Mouse (Mus musculus) limb, embryonic 13.5 days (tissue): ENCODE measurements around the gene Myh3. TPM values are rescaled to one million over a fixed set of nuclear protein-coding genes. Genes with fewer than 3 reads are reported as not detected.

Source experiments
- ATAC-seq: fragments of 200-750 bp; cut with Nextera tagmentation; 2 replicates; pipeline ENCODE4 v1.8.0; 2017; ENCODE audit warnings: low read depth, moderate number of reproducible peaks, moderate TSS enrichment; ENCODE audit not compliant: low FRiP score
- H3K27ac ChIP-seq: fragments of 300-500 bp; sonication (generic); 2 replicates; pipeline ENCODE4 v1.5.1; 2015; ENCODE audit warnings: inconsistent platforms, mild to moderate bottlenecking, moderate library complexity
- H3K27me3 ChIP-seq: fragments of 300-500 bp; sonication (generic); 2 replicates; pipeline ENCODE4 v1.6.1; 2015; ENCODE audit warnings: mild to moderate bottlenecking, inconsistent platforms
- H3K36me3 ChIP-seq: fragments of 300-500 bp; sonication (generic); 2 replicates; pipeline ENCODE4 v1.6.1; 2015; ENCODE audit warnings: inconsistent platforms, mild to moderate bottlenecking, moderate library complexity
- H3K4me1 ChIP-seq: fragments of 300-500 bp; sonication (generic); 2 replicates; pipeline ENCODE4 v1.6.1; 2015; ENCODE audit warnings: inconsistent platforms
- H3K4me2 ChIP-seq: fragments of 300-500 bp; sonication (generic); replicated peaks from 2 replicates; pipeline ENCODE4 v1.6.1; 2015; ENCODE audit warnings: inconsistent platforms, mild to moderate bottlenecking, moderate library complexity
- H3K4me3 ChIP-seq: fragments of 300-500 bp; sonication (generic); 2 replicates; pipeline ENCODE4 v1.5.1; 2015; ENCODE audit warnings: moderate library complexity, mild to moderate bottlenecking, inconsistent platforms
- H3K9ac ChIP-seq: fragments of 300-500 bp; sonication (generic); 2 replicates; pipeline ENCODE4 v1.6.1; 2015; ENCODE audit warnings: mild to moderate bottlenecking, inconsistent platforms
- H3K9me3 ChIP-seq: fragments of 300-500 bp; sonication (generic); 2 replicates; pipeline ENCODE4 v1.6.1; 2016; ENCODE audit warnings: inconsistent platforms
- WGBS: fragments of 180-500 bp; shearing (Covaris S2); methylation state at CpG from one replicate; pipeline ENCODE4 v1.1.7; 2015; 5-methylcytosine and 5-hydroxymethylcytosine counted together
- polyA plus RNA-seq: library from polyadenylated mRNA; unstranded; fragments of >200 nt; fragmentation: Nextera tagmentation; extraction: Ambion mirVana; gene quantifications from 2 replicates; pipeline ENCODE4 v1.2.1, GENCODE M21; 2015

The Myh3 gene
- polyA plus RNA-seq, 1 experiment from 2014 or later: 101 TPM

- Histone ChIP-seq H3K9ac (no peak overlapping the region), H3K4me1 (no peaks in the 10 kb centered on the region), H3K36me3 (no peaks in the 10 kb centered on the region), H3K27ac (no peak overlapping the region), H3K4me2 (no peak overlapping the region), H3K4me3 (no peak overlapping the region), H3K9me3 (no peaks in the 10 kb centered on the region), H3K27me3 (0 out of 2 replicates have a peak, but pooled peaks cover 5% of the 10 kb centered on the region)
- ATAC-seq: peak; percentile 48; the same call in 1 of the 2 replicates
- WGBS: 37% methylated on average over 11 of the region's 11 CpGs
Measured at GRCm38 (mm10) chr11:67112019-67112850, 34.1 kb downstream of the Myh3 start.

- WGBS: 45% methylated on average over 11 of the region's 11 CpGs
- no peaks in the 10 kb centered on the region for H3K4me1 ChIP-seq
- H3K4me3 ChIP-seq: no peak overlapping the region
- no peak overlapping the region for H3K9ac ChIP-seq
- H3K4me2 ChIP-seq: no peak overlapping the region
- no peaks in the 10 kb centered on the region for H3K9me3 ChIP-seq
- no peaks in the 10 kb centered on the region for H3K36me3 ChIP-seq
- H3K27ac ChIP-seq: no peak overlapping the region
- 0 out of 2 replicates have a peak, but pooled peaks have one; percentile 42 for ATAC-seq
- H3K27me3 ChIP-seq: 0 out of 2 replicates have a peak, but pooled peaks cover 5% of the 10 kb centered on the region
Measured at GRCm38 (mm10) chr11:67112851-67113202, 34.7 kb downstream of the Myh3 start.

GRCm38 (mm10) chr11:67113381-67113780 lies 35.3 kb downstream of the Myh3 start:
- Histone ChIP-seq H3K27me3 (0 out of 2 replicates have a peak, but pooled peaks cover 5% of the 10 kb centered on the region), H3K36me3 (no peaks in the 10 kb centered on the region), H3K9me3 (no peaks in the 10 kb centered on the region), H3K27ac (no peak overlapping the region), H3K4me1 (no peaks in the 10 kb centered on the region), H3K9ac (no peak overlapping the region), H3K4me3 (no peak overlapping the region), H3K4me2 (no peak overlapping the region)
- ATAC-seq: no peak
- WGBS: 86% methylated on average over 6 of the region's 6 CpGs

GRCm38 (mm10) chr11:67114261-67114660 lies 36.2 kb downstream of the Myh3 start:
- H3K36me3 ChIP-seq: no peaks in the 10 kb centered on the region
- no peak overlapping the region for H3K9ac ChIP-seq
- H3K27me3 ChIP-seq: 0 out of 2 replicates have a peak, but pooled peaks cover 5% of the 10 kb centered on the region
- no peaks in the 10 kb centered on the region for H3K4me1 ChIP-seq
- 89% methylated on average over 5 of the region's 5 CpGs for WGBS
- H3K27ac ChIP-seq: no peak overlapping the region
- ATAC-seq: no peak
- H3K9me3 ChIP-seq: no peaks in the 10 kb centered on the region
- H3K4me2 ChIP-seq: no peak overlapping the region
- H3K4me3 ChIP-seq: no peak overlapping the region

GRCm38 (mm10) chr11:67114901-67115300 lies 36.8 kb downstream of the Myh3 start:
- ATAC-seq: no peak
- no peak overlapping the region for H3K4me3 ChIP-seq
- H3K9me3 ChIP-seq: no peaks in the 10 kb centered on the region
- no peak overlapping the region for H3K27ac ChIP-seq
- 0 out of 2 replicates have a peak, but pooled peaks cover 1% of the 10 kb centered on the region for H3K4me1 ChIP-seq
- WGBS: 85% methylated on average over 12 of the region's 12 CpGs
- H3K27me3 ChIP-seq: 0 out of 2 replicates have a peak, but pooled peaks cover 5% of the 10 kb centered on the region
- H3K36me3 ChIP-seq: no peaks in the 10 kb centered on the region
- H3K4me2 ChIP-seq: no peak overlapping the region
- no peak overlapping the region for H3K9ac ChIP-seq

- no peaks in the 10 kb centered on the region for H3K27me3 ChIP-seq
- ATAC-seq: no peak
- H3K27ac ChIP-seq: no peak overlapping the region
- 73% methylated on average over 5 of the region's 5 CpGs for WGBS
- no peaks in the 10 kb centered on the region for H3K9me3 ChIP-seq
- H3K9ac ChIP-seq: no peak overlapping the region
- peaks cover 9% of the 10 kb centered on the region; the same call in 1 of the 2 replicates for H3K4me1 ChIP-seq
- H3K36me3 ChIP-seq: no peaks in the 10 kb centered on the region
- no peak overlapping the region for H3K4me2 ChIP-seq
- no peak overlapping the region for H3K4me3 ChIP-seq
Measured at GRCm38 (mm10) chr11:67116725-67117124, 38.6 kb downstream of the Myh3 start.

- no peak for ATAC-seq
- H3K36me3 ChIP-seq: no peaks in the 10 kb centered on the region
- WGBS: 51% methylated on average over 4 of the region's 4 CpGs
Measured at GRCm38 (mm10) chr11:67119539-67120070, 41.5 kb downstream of the Myh3 start.

GRCm38 (mm10) chr11:67120697-67121294 lies 42.7 kb downstream of the Myh3 start:
- peaks cover 16% of the 10 kb centered on the region; the same call in 1 of the 2 replicates for H3K4me1 ChIP-seq
- no peak overlapping the region for H3K27ac ChIP-seq
- H3K4me3 ChIP-seq: no peak overlapping the region
- H3K36me3 ChIP-seq: no peaks in the 10 kb centered on the region
- H3K4me2 ChIP-seq: no peak overlapping the region
- no peak for ATAC-seq
- H3K27me3 ChIP-seq: no peaks in the 10 kb centered on the region
- 44% methylated on average over 12 of the region's 12 CpGs for WGBS
- no peak overlapping the region for H3K9ac ChIP-seq
- no peaks in the 10 kb centered on the region for H3K9me3 ChIP-seq

More at GRCm38 (mm10) chr11:67119539-67120070, 41.5 kb downstream of the Myh3 start:
- Histone ChIP-seq H3K27me3 (no peaks in the 10 kb centered on the region), H3K9me3 (no peaks in the 10 kb centered on the region), H3K9ac (no peak overlapping the region), H3K27ac (no peak overlapping the region), H3K4me3 (no peak overlapping the region), H3K4me2 (no peak overlapping the region), H3K4me1 (peaks cover 9% of the 10 kb centered on the region; the same call in 1 of the 2 replicates)

GRCm38 (mm10) chr11:67124943-67125342 lies 46.8 kb downstream of the Myh3 start:
- Histone ChIP-seq H3K9ac (no peak overlapping the region), H3K27ac (no peak overlapping the region), H3K27me3 (no peaks in the 10 kb centered on the region), H3K4me1 (peaks cover 14% of the 10 kb centered on the region; the same call in 1 of the 2 replicates), H3K36me3 (no peaks in the 10 kb centered on the region), H3K4me3 (no peak overlapping the region), H3K4me2 (peak overlapping the region; percentile 35), H3K9me3 (no peaks in the 10 kb centered on the region)
- WGBS: 56% methylated on average over 7 of the region's 7 CpGs
- no peak for ATAC-seq

- WGBS: 52% methylated on average over 17 of the region's 17 CpGs
- Histone ChIP-seq H3K9ac (no peak overlapping the region), H3K27me3 (no peaks in the 10 kb centered on the region), H3K4me2 (peak overlapping the region; percentile 35), H3K36me3 (no peaks in the 10 kb centered on the region), H3K4me3 (no peak overlapping the region), H3K27ac (no peak overlapping the region), H3K4me1 (peaks cover 10% of the 10 kb centered on the region; the same call in 1 of the 2 replicates), H3K9me3 (no peaks in the 10 kb centered on the region)
- no peak for ATAC-seq
Measured at GRCm38 (mm10) chr11:67125361-67125760, 47.3 kb downstream of the Myh3 start.

- Histone ChIP-seq H3K36me3 (no peaks in the 10 kb centered on the region), H3K9ac (no peak overlapping the region), H3K4me1 (no peaks in the 10 kb centered on the region), H3K27ac (no peak overlapping the region), H3K4me3 (no peak overlapping the region), H3K4me2 (no peak overlapping the region), H3K9me3 (no peaks in the 10 kb centered on the region), H3K27me3 (no peaks in the 10 kb centered on the region)
- 75% methylated on average over 2 of the region's 2 CpGs for WGBS
- no peak for ATAC-seq
Measured at GRCm38 (mm10) chr11:67133526-67133925, 55.4 kb downstream of the Myh3 start.

- H3K9me3 ChIP-seq: no peaks in the 10 kb centered on the region
- ATAC-seq: no peak
- peaks cover 6% of the 10 kb centered on the region; the same call in 1 of the 2 replicates for H3K4me1 ChIP-seq
- H3K4me2 ChIP-seq: no peak overlapping the region
- H3K27me3 ChIP-seq: no peaks in the 10 kb centered on the region
- no peak overlapping the region for H3K4me3 ChIP-seq
- no peak overlapping the region for H3K9ac ChIP-seq
- H3K36me3 ChIP-seq: no peaks in the 10 kb centered on the region
- 84% methylated on average over 6 of the region's 6 CpGs for WGBS
- H3K27ac ChIP-seq: no peak overlapping the region
Measured at GRCm38 (mm10) chr11:67134654-67135053, 56.6 kb downstream of the Myh3 start.
